Mouse (Mus musculus): ENCODE data around the gene Elp4. TPM values are rescaled to one million over a fixed set of nuclear protein-coding genes. Genes with fewer than 3 reads are reported as not detected.

The Elp4 gene
- polyA plus RNA-seq, 1 experiment from 2014 or later: 39.5 TPM

DNA sequence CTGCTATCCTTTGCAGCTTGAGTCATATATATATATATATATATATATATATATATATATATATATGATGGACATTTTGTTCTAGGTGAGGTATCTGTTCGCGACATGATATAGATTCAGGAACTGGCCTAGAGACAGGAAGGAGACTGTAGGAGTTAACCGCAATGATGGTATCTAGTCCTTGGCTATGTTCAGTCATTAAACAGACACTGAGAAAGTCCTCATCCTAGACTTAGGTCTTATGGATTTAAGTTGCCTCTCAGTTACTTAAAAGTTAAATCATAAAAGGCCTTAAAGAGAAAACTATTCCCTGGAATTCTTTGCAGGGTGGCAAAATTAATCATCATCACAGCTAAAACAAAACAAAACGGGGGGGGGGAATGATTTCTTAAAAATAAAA, 226.1 kb downstream of the Elp4 start:
- 7% methylated on average over 4 of the region's 4 CpGs for WGBS

DNA sequence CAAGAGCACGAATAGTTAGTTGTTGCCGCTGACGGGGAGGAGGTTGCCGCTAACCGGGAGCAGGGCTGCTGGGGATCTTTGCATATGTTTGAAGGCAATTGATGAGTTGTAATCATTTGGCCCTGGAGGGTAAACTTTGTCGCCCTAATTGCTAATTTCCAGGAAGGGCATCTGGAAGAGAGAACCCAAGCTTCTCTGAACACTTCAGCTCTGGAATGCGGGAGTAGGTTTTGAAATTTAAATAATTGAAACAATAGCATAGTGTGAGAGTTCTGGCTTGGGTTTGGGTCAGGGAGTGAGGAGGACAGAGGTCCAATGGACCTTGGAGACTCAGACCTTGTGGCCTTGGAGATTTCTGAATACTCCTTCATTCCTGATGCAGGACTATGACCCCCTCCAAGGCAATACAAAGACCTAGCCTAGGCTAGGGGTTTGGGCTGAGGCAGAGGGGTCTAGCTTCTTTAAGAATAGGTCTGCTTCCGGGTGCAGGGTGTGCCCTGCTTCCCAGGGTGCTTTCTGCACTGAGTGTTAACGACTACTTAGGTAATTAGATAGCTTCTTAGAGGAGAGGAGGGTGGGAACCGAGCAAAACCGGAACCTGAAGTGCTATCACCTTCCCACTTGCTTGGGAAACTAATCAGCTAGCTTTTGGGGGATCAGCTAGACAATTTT, 226.8 kb downstream of the Elp4 start:
- H3K4me2 ChIP-seq (replicated peaks): no peak overlapping the region
- H3K4me1 ChIP-seq: peaks cover 41% of the 10 kb centered on the region
- no peak for ATAC-seq (ENCODE audit: low FRiP score, low read depth)
- H3K27me3 ChIP-seq: peaks cover 99% of the 10 kb centered on the region
- WGBS: under 1% methylated on average over 11 of the region's 11 CpGs
- no peak overlapping the region for H3K27ac ChIP-seq
- H3K4me3 ChIP-seq: no peak overlapping the region
- H3K36me3 ChIP-seq: no peaks in the 10 kb centered on the region
- H3K9ac ChIP-seq: no peak overlapping the region
- no peaks in the 10 kb centered on the region for H3K9me3 ChIP-seq

More for the DNA sequence above, 226.1 kb downstream of the Elp4 start:
- Histone ChIP-seq H3K4me1 (peaks cover 41% of the 10 kb centered on the region), H3K27me3 (peaks cover 99% of the 10 kb centered on the region), H3K9me3 (no peaks in the 10 kb centered on the region), H3K9ac (no peak overlapping the region), H3K4me3 (no peak overlapping the region), H3K4me2 (replicated peaks) (no peak overlapping the region), H3K27ac (no peak overlapping the region), H3K36me3 (no peaks in the 10 kb centered on the region)
- no peak for ATAC-seq (ENCODE audit: low FRiP score, low read depth)

DNA sequence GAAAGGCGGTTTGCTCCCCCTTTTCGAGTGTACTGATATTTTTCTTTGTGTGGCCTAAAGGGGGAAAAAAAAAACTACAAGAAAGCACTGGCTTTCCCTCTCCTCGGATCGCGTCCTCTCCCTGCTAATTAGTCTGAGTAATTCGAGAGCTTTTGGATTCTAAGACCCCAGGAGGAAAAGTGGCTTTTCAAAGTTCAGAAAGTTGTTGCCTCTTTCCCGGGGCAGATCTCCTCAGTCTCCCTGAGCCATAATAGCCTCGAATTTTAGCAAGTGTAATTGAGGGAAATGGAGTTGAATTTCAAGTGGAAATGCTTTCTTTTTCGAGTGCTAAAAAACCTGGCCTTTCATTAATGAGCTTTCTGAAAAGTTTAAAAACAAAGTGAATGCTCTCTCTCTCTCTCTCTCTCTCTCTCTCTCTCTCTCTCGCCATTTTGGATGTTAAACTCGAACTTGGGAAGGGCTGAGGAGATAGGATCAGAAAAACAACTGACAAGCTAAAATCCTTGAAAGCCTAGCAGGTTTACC, 227.4 kb downstream of the Elp4 start:
- Histone ChIP-seq H3K4me3 (no peak overlapping the region), H3K4me1 (peaks cover 41% of the 10 kb centered on the region), H3K9ac (no peak overlapping the region), H3K27me3 (peaks cover 99% of the 10 kb centered on the region), H3K9me3 (no peaks in the 10 kb centered on the region), H3K4me2 (replicated peaks) (peak overlapping the region; percentile 63), H3K36me3 (no peaks in the 10 kb centered on the region), H3K27ac (no peak overlapping the region)
- ATAC-seq (ENCODE audit: low FRiP score, low read depth): no peak
- WGBS: under 1% methylated on average over 11 of the region's 11 CpGs

DNA sequence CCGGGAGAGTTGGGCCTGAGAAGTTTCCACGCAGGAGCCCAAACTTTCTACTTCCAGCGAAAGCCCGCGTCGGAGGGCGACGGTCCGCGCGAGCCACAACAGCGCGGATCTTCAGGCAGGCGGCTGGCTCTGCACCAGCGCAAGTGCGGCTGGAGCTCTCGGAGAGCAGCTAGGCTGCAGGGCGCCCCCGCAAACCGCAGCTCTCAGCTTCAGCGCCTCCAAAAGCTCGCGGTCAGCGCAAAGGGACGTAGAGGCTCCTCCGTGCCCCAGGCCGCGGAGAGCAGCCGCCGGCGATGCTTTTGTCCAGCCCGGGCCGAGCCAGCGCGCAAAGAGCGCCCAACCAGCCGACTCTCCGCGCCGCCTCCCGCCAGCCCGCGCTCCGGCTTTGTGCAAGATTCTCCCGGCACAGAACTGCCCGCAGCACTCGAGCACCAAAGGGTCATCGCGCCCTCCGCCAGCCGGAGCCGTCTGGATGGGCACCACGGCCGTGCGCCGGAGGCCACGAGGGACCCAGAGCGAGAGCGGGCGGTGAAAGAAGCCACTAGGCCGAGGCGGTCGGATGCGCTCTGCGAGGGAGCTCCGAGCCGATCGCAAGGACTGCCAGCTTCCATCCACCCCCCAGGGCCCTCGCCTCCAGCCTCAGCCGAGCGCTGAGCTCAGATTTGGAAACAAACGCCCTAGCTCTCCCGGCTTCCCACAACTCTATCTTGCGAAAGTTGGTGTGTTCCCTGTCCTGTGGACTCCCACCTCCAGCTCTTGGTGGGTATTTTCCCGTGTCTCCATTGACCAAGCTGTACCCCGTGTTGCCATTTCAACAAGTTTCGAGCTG, 228.1 kb downstream of the Elp4 start:
- peak; percentile 38; the same call in 1 of the 2 replicates for ATAC-seq (ENCODE audit: low FRiP score, low read depth)
- peaks cover 99% of the 10 kb centered on the region for H3K27me3 ChIP-seq
- peak overlapping the region; percentile 63 for H3K4me2 ChIP-seq (replicated peaks)
- H3K36me3 ChIP-seq: no peaks in the 10 kb centered on the region
- no peaks in the 10 kb centered on the region for H3K9me3 ChIP-seq
- H3K4me1 ChIP-seq: peaks cover 37% of the 10 kb centered on the region
- under 1% methylated on average over 74 of the region's 77 CpGs for WGBS
- H3K4me3 ChIP-seq: peak overlapping the region; percentile 42
- peak overlapping the region; percentile 57 for H3K9ac ChIP-seq
- H3K27ac ChIP-seq: no peak overlapping the region

DNA sequence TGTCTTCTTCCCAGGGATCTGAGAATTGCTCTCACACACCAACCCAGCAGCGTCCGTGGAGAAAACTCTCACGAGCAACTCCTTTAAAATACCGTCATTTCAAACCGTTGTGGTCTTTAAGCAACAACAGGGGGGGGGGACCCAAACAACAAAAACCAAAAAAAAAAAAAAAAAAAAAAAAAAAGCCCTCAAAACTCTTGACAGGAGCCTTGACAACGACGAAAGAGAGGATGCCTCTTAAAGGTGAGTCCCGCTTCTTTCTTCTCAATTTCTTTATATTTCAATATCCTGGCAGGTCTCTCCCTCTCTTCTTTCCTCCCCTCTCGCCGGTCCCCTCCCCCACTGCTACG, 228.7 kb downstream of the Elp4 start:
- ATAC-seq (ENCODE audit: low FRiP score, low read depth): no peak
- H3K4me2 ChIP-seq (replicated peaks): peak overlapping the region; percentile 63
- H3K36me3 ChIP-seq: no peaks in the 10 kb centered on the region
- peaks cover 99% of the 10 kb centered on the region for H3K27me3 ChIP-seq
- 0% methylated on average over 11 of the region's 11 CpGs for WGBS
- H3K4me1 ChIP-seq: peaks cover 34% of the 10 kb centered on the region
- H3K9me3 ChIP-seq: no peaks in the 10 kb centered on the region
- H3K4me3 ChIP-seq: peak overlapping the region; percentile 42
- H3K9ac ChIP-seq: 0 out of 2 replicates have a peak overlapping the region, but pooled peaks have one; percentile 57
- no peak overlapping the region for H3K27ac ChIP-seq

DNA sequence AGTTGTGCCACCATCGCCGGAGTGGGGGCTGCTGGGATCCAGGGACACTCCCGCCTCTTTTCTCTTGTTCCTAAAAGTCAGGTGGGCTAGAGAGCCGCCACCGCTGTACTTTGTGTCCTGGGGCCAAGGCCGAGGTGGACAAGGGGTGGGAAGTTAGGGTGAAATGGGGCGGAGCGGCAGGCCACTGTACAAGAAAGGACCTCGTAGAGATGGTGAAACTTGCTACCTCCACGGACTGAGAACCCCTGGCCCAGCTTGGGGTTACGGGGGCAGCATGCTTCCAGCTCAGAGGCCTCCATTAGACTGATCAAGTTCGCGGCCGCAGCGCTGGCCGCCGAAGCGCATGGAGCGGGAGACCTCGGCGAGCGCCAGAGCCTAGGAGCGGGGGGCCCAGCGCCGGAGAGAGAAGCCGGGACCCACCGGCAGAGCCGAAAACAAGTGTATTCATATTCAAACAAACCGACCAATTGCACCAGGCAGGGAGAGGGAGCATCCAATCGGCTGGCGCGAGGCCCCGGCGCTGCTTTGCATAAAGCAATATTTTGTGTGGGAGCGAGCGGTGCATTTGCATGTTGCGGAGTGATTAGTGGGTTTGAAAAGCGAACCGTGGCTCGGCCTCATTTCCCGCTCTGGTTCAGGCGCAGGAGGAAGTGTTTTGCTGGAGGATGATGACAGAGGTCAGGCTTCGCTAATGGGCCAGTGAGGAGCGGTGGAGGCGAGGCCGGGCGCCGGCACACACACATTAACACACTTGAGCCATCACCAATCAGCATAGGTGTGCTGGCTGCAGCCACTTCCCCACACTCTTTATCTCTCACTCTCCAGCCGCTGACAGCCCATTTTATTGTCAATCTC, 229.3 kb downstream of the Elp4 start:
- WGBS: under 1% methylated on average over 49 of the region's 49 CpGs
- ATAC-seq (ENCODE audit: low FRiP score, low read depth): peak; percentile 67; the same call in 1 of the 2 replicates
- H3K27ac ChIP-seq: no peak overlapping the region

DNA sequence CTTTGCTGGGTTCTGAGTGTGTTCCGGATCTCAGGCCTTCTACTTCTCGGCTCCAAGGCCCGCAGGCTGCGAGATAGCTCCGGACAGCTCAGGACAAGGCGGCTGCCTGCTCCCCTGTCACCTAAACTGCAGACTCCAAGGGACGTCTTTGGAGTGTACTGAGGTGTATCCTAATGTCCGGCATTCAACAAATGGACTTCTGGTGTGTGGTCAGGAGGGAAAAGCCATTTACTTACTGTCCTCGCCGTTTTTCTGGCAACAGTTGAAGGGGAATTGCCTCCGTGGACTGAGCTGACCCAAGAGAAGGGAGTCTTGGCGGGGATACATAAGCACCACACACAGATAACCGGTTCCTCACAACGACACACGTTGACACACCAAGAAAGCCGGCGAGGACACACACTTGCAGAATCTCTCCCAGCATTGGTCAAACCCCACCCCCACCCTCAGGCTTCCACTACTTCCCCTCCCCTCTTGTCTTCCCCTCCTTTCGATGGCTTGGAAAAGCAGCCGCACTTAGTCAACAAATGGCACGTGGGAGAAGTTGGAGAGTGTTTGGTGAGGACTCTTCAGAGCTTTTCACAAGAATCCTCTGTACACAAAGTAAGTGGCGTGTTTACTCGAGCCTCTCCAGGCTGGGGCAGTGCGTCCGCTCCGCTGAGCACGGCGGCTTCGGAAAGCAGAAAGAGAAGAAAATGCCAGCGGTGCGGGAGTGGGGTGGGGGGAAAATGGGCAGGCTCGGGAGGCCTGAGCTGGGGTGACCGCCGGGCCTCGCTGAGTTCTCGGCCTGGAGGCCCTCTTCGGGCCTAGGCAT, 230.1 kb downstream of the Elp4 start:
- no peaks in the 10 kb centered on the region for H3K9me3 ChIP-seq
- H3K27me3 ChIP-seq: peaks cover 99% of the 10 kb centered on the region
- no peak overlapping the region for H3K9ac ChIP-seq
- WGBS: 1% methylated on average over 36 of the region's 36 CpGs
- H3K36me3 ChIP-seq: no peaks in the 10 kb centered on the region
- H3K4me3 ChIP-seq: peak overlapping the region; percentile 42
- ATAC-seq (ENCODE audit: low FRiP score, low read depth): no peak
- H3K4me1 ChIP-seq: peaks cover 27% of the 10 kb centered on the region
- no peak overlapping the region for H3K27ac ChIP-seq
- H3K4me2 ChIP-seq (replicated peaks): peak overlapping the region; percentile 63

More for the DNA sequence above, 229.3 kb downstream of the Elp4 start:
- Histone ChIP-seq H3K27me3 (peaks cover 99% of the 10 kb centered on the region), H3K9me3 (no peaks in the 10 kb centered on the region), H3K9ac (no peak overlapping the region), H3K4me3 (peak overlapping the region; percentile 42), H3K4me2 (replicated peaks) (peak overlapping the region; percentile 63), H3K36me3 (no peaks in the 10 kb centered on the region), H3K4me1 (peaks cover 28% of the 10 kb centered on the region)

DNA sequence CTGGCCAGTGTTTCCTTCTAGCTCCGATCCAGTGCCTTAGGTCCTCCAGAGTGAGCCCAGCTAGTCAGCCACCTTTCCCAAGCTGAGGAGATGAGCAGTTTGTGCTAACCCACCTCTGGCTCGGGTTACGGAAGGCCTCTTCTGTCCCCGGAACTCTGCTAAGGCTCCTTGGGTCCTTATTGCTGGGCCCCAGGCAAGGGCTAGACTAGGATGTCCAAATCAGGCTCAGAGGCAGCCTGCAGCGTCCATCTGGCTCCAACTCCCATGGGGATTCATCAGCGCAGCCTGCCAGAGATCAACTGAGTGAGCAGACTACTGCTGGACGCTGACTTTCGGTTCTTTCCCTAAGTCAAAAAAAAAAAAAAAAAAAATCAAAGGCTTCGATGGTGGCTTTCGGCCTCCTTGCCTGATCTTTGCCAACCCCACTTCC, 230.7 kb downstream of the Elp4 start:
- Histone ChIP-seq H3K4me1 (peaks cover 30% of the 10 kb centered on the region), H3K36me3 (no peaks in the 10 kb centered on the region), H3K27me3 (peaks cover 99% of the 10 kb centered on the region), H3K27ac (no peak overlapping the region), H3K4me3 (0 out of 2 replicates have a peak overlapping the region, but pooled peaks have one; percentile 1), H3K9ac (no peak overlapping the region), H3K9me3 (no peaks in the 10 kb centered on the region), H3K4me2 (replicated peaks) (no peak overlapping the region)
- ATAC-seq (ENCODE audit: low FRiP score, low read depth): no peak
- under 1% methylated on average over 10 of the region's 10 CpGs for WGBS

DNA sequence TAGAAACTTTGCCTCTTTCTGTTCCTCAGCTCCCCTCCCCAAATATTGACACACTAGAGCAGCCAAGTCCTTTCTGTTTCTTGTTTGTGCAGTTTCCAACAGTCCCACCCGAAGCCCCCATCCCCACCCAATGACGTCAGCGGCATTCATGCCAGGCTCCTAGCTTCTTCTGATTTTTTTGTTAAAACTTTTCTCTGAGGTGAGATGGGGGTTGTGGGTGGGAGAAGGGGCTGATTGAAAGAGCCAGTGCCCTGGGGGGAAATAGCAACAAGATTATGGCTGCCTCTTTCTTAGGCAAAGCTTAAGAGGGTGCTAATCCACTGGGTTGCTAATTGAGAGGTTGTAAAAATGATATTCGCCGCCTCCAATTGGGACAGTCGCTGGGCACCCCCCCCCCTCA, 231.3 kb downstream of the Elp4 start:
- Histone ChIP-seq H3K9me3 (no peaks in the 10 kb centered on the region), H3K9ac (no peak overlapping the region), H3K4me2 (replicated peaks) (no peak overlapping the region), H3K27me3 (peaks cover 100% of the 10 kb centered on the region), H3K27ac (no peak overlapping the region), H3K4me3 (no peak overlapping the region), H3K4me1 (peaks cover 34% of the 10 kb centered on the region), H3K36me3 (no peaks in the 10 kb centered on the region)
- no peak for ATAC-seq (ENCODE audit: low FRiP score, low read depth)
- WGBS: under 1% methylated on average over 6 of the region's 6 CpGs

DNA sequence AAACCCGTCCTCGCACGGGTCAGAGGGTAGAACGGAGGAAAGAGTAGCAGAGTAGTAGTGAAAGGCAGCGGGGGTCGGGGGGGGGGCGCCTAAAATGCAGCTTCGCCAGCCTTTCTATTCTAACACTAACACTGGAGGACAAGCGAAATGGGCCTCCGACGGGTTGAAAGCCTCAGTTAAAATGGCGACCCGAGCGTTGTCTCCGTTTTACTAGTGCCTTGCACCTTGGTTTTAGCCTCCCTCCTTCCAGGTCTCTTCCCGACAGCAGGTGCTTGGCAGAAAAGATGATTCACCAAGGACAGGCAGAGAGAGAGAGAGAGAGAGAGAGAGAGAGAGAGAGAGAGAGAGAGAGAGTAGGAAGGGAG, 231.8 kb downstream of the Elp4 start:
- H3K4me2 ChIP-seq (replicated peaks): no peak overlapping the region
- no peak overlapping the region for H3K4me3 ChIP-seq
- no peak overlapping the region for H3K27ac ChIP-seq
- no peak for ATAC-seq (ENCODE audit: low FRiP score, low read depth)
- H3K27me3 ChIP-seq: peaks cover 100% of the 10 kb centered on the region
- H3K36me3 ChIP-seq: no peaks in the 10 kb centered on the region
- H3K9me3 ChIP-seq: no peaks in the 10 kb centered on the region
- WGBS: under 1% methylated on average over 16 of the region's 16 CpGs
- no peak overlapping the region for H3K9ac ChIP-seq
- peaks cover 34% of the 10 kb centered on the region for H3K4me1 ChIP-seq

Data from limb, embryonic 13.5 days (tissue).